Mouse (Mus musculus) lung, postnatal 0 days (tissue): Measurements from ENCODE around the gene E2f3. TPM values are rescaled to one million over a fixed set of nuclear protein-coding genes. Genes with fewer than 3 reads are reported as not detected.

Experiments used
- ATAC-seq: fragments of 200-750 bp; cut with Nextera tagmentation; 2 replicates; pipeline ENCODE4 v1.8.0; 2017; ENCODE audit warnings: moderate library complexity
- DNase-seq: peaks from one replicate; pipeline ENCODE4 v3.0.0-alpha.2; 2016; ENCODE audit warnings: low spot score
- H3K27ac ChIP-seq: fragments of 300-500 bp; sonication (generic); 2 replicates; pipeline ENCODE4 v1.5.1; 2014; ENCODE audit warnings: antibody characterized with exemption, mild to moderate bottlenecking, low read length, mixed read lengths
- H3K27me3 ChIP-seq: fragments of 300-500 bp; sonication (generic); replicated peaks from 2 replicates; pipeline ENCODE4 v1.6.1; 2014; ENCODE audit warnings: low read length, mixed read lengths; ENCODE audit not compliant: insufficient read depth
- H3K36me3 ChIP-seq: fragments of 300-500 bp; sonication (generic); 2 replicates; pipeline ENCODE4 v1.6.1; 2014; ENCODE audit warnings: low read length, mixed read lengths; ENCODE audit not compliant: insufficient read depth
- H3K4me1 ChIP-seq: fragments of 300-500 bp; sonication (generic); 2 replicates; pipeline ENCODE4 v1.6.1; 2014; ENCODE audit warnings: antibody characterized with exemption, low read depth, low read length, mixed read lengths; ENCODE audit not compliant: insufficient read depth
- H3K4me2 ChIP-seq: fragments of 300-500 bp; sonication (generic); replicated peaks from 2 replicates; pipeline ENCODE4 v1.6.1; 2014; ENCODE audit warnings: low read depth, mild to moderate bottlenecking, low read length, moderate library complexity, mixed read lengths
- H3K4me3 ChIP-seq: fragments of 300-500 bp; sonication (generic); 2 replicates; pipeline ENCODE4 v1.5.1; 2014; ENCODE audit warnings: low read depth, low read length
- H3K9ac ChIP-seq: fragments of 300-500 bp; sonication (generic); replicated peaks from 2 replicates; pipeline ENCODE4 v1.6.1; 2014; ENCODE audit warnings: low read depth, mild to moderate bottlenecking
- H3K9me3 ChIP-seq: fragments of 300-500 bp; sonication (generic); 2 replicates; pipeline ENCODE4 v1.6.1; 2016; ENCODE audit warnings: low read length, mixed read lengths
- CTCF ChIP-seq: IDR thresholded peaks from 2 replicates; pipeline ENCODE4 v1.5.1; 2016; ENCODE audit warnings: antibody characterized with exemption, mild to moderate bottlenecking
- EP300 ChIP-seq: IDR thresholded peaks from 2 replicates; pipeline ENCODE4 v1.6.1; 2016; ENCODE audit warnings: antibody characterized with exemption, mild to moderate bottlenecking, control low read depth
- WGBS: fragments of 180-500 bp; shearing (Covaris S2); extraction: QIAGEN DNeasy Blood & Tissue Kit; methylation state at CpG from one replicate; pipeline ENCODE4 v1.1.7; 2014; 5-methylcytosine and 5-hydroxymethylcytosine counted together
- polyA plus RNA-seq: library from polyadenylated mRNA; unstranded; fragments of >200 nt; fragmentation: Nextera tagmentation; extraction: Ambion mirVana; gene quantifications from 2 replicates; pipeline ENCODE4 v1.2.1, GENCODE M21; 2015

The E2f3 gene
- polyA plus RNA-seq, 1 experiment from 2014 or later: 2.6 TPM

DNA sequence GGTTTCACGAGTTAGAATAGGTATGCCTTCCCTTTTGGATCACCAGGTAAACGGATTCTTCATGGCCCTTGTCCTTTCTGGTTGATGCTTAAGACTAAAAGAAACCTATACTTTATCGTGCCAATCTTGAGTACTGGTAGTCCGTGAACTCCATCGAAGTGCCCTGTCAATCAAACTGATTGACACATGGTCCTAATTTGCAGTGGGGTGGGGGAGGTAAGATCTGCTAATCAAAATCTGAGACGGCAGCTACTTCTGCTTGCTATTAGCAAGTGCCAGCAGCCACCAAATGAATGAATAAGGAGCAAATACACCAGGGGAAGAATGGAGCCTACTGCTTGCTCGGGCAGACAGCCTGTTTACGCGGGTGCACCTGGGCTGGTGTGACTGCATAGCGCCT lies 72.3 kb downstream of the E2f3 start:
- Histone ChIP-seq H3K9me3 (no peaks in the 10 kb centered on the region), H3K9ac (no peak overlapping the region), H3K27me3 (no peaks in the 10 kb centered on the region), H3K36me3 (peaks cover 11% of the 10 kb centered on the region; the same call in 1 of the 2 replicates), H3K4me3 (no peak overlapping the region), H3K4me2 (no peak overlapping the region), H3K4me1 (no peaks in the 10 kb centered on the region), H3K27ac (no peak overlapping the region)
- ATAC-seq: no peak
- no peak for DNase-seq
- TF ChIP-seq EP300 (no peak), CTCF (no peak)
- 91% methylated on average over 10 of the region's 10 CpGs for WGBS

- H3K4me3 ChIP-seq: no peak overlapping the region
- H3K36me3 ChIP-seq: peaks cover 9% of the 10 kb centered on the region; the same call in 1 of the 2 replicates
- no peak overlapping the region for H3K4me2 ChIP-seq
- TF ChIP-seq EP300: no peak
- no peak for TF ChIP-seq CTCF
- no peak for DNase-seq
- no peak for ATAC-seq
- H3K9me3 ChIP-seq: no peaks in the 10 kb centered on the region
- no peaks in the 10 kb centered on the region for H3K27me3 ChIP-seq
- no peak overlapping the region for H3K9ac ChIP-seq
- no peaks in the 10 kb centered on the region for H3K4me1 ChIP-seq
- no peak overlapping the region for H3K27ac ChIP-seq
- 85% methylated on average over 10 of the region's 10 CpGs for WGBS
Observed at GRCm38 (mm10) chr13:29913061-29913460, 72.8 kb downstream of the E2f3 start.

DNA sequence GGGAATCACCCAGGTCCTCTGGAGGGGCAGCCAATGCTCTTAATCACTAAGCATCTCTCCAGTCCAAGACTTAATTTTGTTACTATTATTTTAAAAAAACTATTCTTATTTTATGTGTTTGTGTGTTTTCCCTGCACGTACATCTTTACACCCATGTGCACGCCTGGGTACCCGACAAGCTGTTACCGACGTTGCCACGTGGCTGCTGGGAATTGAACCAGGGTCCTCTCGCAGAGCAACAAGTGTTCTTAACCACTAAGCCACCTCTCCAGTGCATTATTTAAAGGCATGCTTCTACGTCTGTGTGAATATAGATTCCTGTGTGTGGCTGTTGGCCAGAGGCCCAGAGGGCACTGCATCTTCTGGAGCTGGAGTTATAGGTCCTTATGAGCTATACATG lies 73.6 kb downstream of the E2f3 start:
- H3K4me3 ChIP-seq: no peak overlapping the region
- no peaks in the 10 kb centered on the region for H3K9me3 ChIP-seq
- no peak for ATAC-seq
- no peak for DNase-seq
- H3K27ac ChIP-seq: no peak overlapping the region
- WGBS: 93% methylated on average over 8 of the region's 8 CpGs
- no peak overlapping the region for H3K9ac ChIP-seq
- TF ChIP-seq CTCF (no peak), EP300 (no peak)
- H3K4me2 ChIP-seq: no peak overlapping the region
- peaks cover 7% of the 10 kb centered on the region; the same call in 1 of the 2 replicates for H3K36me3 ChIP-seq
- no peaks in the 10 kb centered on the region for H3K27me3 ChIP-seq
- no peaks in the 10 kb centered on the region for H3K4me1 ChIP-seq

DNA sequence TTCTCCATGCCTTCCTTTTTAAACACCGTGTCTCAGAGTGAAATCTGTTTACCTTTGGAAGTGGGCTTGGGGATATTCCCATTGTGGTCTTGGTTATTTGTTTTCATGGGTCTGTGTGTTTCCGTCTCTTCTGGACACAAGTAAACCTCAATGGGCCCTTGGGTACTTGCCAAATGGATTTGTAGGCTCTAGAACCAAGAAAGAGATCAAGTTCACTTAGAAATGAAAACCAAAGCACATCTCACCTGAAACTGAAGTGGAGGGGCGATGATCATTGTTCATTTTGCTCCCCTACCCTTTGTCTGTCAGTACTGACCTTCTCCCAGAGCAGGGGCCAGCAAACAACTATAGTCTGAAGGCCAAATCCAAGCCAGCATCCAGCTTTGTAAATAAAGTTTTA lies 74.7 kb downstream of the E2f3 start:
- no peak for TF ChIP-seq CTCF
- TF ChIP-seq EP300: no peak
- no peak for DNase-seq
- ATAC-seq: no peak
- 92% methylated on average over 3 of the region's 3 CpGs for WGBS
- Histone ChIP-seq H3K9me3 (no peaks in the 10 kb centered on the region), H3K27ac (no peak overlapping the region), H3K27me3 (no peaks in the 10 kb centered on the region), H3K36me3 (peaks cover 7% of the 10 kb centered on the region; the same call in 1 of the 2 replicates), H3K4me2 (no peak overlapping the region), H3K4me1 (no peaks in the 10 kb centered on the region), H3K9ac (no peak overlapping the region), H3K4me3 (no peak overlapping the region)

DNA sequence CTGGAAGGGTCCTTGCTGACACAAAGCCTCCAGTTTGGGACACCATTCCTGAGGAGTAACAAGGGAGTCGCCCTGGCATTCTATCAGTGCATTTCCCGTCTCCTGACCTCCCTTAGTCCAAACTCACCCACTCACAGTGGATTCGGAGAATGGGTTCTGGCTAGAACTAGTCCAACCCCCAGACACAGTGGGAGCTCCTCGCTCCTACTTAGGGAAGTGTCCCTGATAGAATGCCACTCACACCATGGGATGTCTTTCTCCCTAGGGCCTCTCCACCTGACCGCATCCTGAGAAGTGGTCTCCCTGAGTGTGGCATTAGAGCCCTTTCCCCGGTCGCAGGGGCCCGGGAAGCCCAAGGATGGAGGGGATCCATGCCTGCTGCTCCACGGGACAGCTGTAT lies 77.4 kb downstream of the E2f3 start:
- Histone ChIP-seq H3K9me3 (no peaks in the 10 kb centered on the region), H3K4me2 (no peak overlapping the region), H3K36me3 (peaks cover 4% of the 10 kb centered on the region; the same call in 1 of the 2 replicates), H3K27me3 (no peaks in the 10 kb centered on the region), H3K27ac (no peak overlapping the region), H3K4me1 (no peaks in the 10 kb centered on the region), H3K9ac (no peak overlapping the region), H3K4me3 (no peak overlapping the region)
- ATAC-seq (no peak), DNase-seq (no peak)
- 95% methylated on average over 9 of the region's 9 CpGs for WGBS
- TF ChIP-seq EP300: no peak

DNA sequence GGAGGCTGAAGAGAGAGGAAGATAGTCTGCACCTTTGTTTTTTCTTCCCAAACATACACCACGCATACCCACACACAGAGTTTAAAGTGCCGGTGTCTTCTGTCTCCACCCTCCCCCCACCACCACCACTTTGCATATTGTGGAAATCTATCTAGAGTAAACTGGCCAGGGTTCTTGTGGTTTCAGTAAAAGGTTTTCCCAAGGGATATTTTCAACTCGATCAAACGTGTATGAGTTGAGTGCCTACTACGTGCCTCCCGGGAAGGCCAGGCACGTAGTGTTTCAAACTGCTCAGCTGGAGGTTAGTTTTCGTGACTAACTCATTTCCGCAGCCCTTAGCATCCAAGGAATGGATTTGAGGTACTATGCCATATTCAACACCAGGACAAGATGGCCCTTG lies 77.9 kb downstream of the E2f3 start:
- DNase-seq (no peak), ATAC-seq (no peak)
- Histone ChIP-seq H3K4me1 (no peaks in the 10 kb centered on the region), H3K27ac (no peak overlapping the region), H3K9me3 (no peaks in the 10 kb centered on the region), H3K9ac (no peak overlapping the region), H3K36me3 (peaks cover 4% of the 10 kb centered on the region; the same call in 1 of the 2 replicates), H3K4me3 (no peak overlapping the region), H3K4me2 (no peak overlapping the region), H3K27me3 (no peaks in the 10 kb centered on the region)
- 97% methylated on average over 9 of the region's 9 CpGs for WGBS
- TF ChIP-seq CTCF (no peak), EP300 (no peak)

DNA sequence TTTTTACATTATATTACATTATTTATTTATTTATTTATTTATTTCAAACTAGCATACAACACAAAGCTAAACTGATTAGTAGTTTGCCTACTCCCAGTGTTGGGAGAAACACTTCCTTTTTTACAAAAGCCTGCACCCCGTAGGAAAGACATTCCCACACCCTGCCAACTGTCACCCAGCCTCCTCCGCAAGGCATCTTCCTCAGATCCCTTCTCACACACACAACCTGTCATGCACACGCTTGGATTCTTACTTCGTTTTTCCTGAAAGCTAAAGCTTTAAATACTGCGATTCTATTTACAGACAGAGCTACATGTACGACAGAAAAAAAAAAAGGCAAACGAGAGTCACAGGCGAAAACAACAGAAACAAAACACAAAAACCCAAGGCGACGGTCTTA lies 79.1 kb downstream of the E2f3 start:
- DNase-seq: no peak
- H3K9ac ChIP-seq: no peak overlapping the region
- H3K4me3 ChIP-seq: no peak overlapping the region
- H3K9me3 ChIP-seq: no peaks in the 10 kb centered on the region
- no peaks in the 10 kb centered on the region for H3K4me1 ChIP-seq
- TF ChIP-seq CTCF (no peak), EP300 (no peak)
- H3K27me3 ChIP-seq: no peaks in the 10 kb centered on the region
- H3K27ac ChIP-seq: no peak overlapping the region
- H3K4me2 ChIP-seq: no peak overlapping the region
- ATAC-seq: no peak
- 93% methylated on average over 10 of the region's 10 CpGs for WGBS
- peaks cover 4% of the 10 kb centered on the region; the same call in 1 of the 2 replicates for H3K36me3 ChIP-seq
